Mouse (Mus musculus): ENCODE results near the gene 2210017I01Rik.

The 2210017I01Rik gene

GRCm38 (mm10) chr3:92565418-92565817, 41.9 kb downstream of the 2210017I01Rik start:
- DNase-seq (ENCODE audit: low spot score in 2 of 2), result no peak

Measured in urinary bladder, adult 18-20 months (tissue).